Mouse (Mus musculus): ENCODE measurements around the gene Fbrs.

DNA sequence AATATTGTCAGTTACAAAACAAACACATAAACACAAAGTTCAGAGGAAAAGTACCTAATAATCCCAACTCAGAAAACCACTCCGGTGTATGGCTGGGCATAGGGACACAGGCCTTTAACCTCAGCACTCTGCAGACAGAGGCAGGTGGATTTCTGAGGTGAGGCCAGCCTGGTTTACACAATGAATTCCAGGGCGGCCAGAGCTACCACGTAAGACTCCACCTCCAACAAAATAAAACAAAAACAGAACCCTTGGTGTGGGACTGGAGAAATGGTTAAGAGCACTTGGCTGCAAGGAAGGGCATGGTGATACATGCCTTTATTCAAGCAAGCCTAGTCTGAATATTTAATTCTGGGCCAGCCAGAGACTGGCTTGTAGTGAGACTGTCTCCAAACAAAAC, 12.8 kb downstream of the Fbrs start:
- TF ChIP-seq CHD2 (IDR thresholded peaks at IDR 0.05; ENCODE audit: low read depth, low read length) (no peak), HCFC1 (IDR thresholded peaks at IDR 0.05; ENCODE audit: borderline replicate concordance, insufficient read depth, low read length) (no peak), ZNF384 (IDR thresholded peaks at IDR 0.05; ENCODE audit: low read depth, low read length) (no peak)
